Mouse (Mus musculus) heart, postnatal 10 days (tissue): ENCODE measurements around the gene Rp9. TPM values are rescaled to one million over a fixed set of nuclear protein-coding genes. Genes with fewer than 3 reads are reported as not detected.

ENCODE experiments used
- DNase-seq, 2 experiments: peaks; one replicate each; pipeline ENCODE4 v3.0.0; 2021
- intact Hi-C: fragments of 180-260 bp; cut with DNase I; formaldehyde crosslinking; loops from one replicate; pipeline ENCODE4 v1.15.1; 2025
- total RNA-seq, 2 experiments: library from RNA; stranded (reverse); gene quantifications; 2 replicates each; pipeline ENCODE4 v1.2.3; 2021

Gene Rp9
- total RNA-seq, result 10 to 100 TPM; 45.4 to 45.7 TPM

DNA sequence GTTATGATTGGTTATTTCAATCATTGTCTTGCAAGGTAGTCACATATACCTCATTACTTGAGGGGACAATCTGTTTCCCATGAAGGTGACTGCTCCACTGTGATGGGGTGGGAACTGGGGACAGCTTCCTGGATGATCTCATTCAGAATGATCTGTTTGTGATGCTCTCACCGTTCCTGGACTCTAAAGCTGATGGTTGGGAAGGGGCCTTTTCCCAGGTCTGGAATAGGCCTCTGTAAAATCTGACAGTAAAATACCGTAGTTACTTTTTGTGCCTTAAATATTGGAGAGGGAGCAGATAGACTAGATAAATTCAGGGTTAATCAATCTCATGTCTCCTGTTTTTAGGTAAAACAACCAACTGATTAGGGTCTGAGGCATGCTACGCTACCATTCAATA lies at the start of gene Rp9:
Gene Rp9, minus strand, starts transcription at position 101 of the 400 bp plus-strand sequence.
- intact Hi-C loops, result no loop called here
- no peak for DNase-seq

- intact Hi-C loops, result no loop called here
- peak; percentile 30 to 61 for DNase-seq
Observed at GRCm38 (mm10) chr9:22518394-22519041, 49.0 kb upstream of the Rp9 start.

- DNase-seq, result no peak
- intact Hi-C loops, result no loop called here
Observed at GRCm38 (mm10) chr9:22515076-22515475, 45.5 kb upstream of the Rp9 start.

DNA sequence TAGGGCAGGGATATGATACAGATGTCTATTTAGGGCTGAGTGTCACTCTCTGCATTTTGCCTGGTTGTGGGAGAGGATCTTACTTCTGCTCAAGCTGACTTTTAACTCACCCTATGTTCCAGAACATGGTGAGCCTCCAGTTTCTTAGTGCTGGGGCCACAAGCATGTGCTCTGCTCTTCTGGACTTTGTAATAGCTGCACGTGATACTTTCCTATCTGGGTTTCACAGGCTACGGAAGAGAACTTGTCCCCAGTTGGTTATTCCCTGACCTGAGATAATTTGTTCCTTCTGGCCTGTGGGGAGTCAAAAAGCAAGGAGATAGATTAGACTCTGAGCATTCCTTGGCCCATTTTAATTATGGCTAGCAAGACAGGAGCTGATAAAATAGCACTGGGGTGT lies 36.0 kb upstream of the Rp9 start:
- intact Hi-C loops, result no loop called here

DNA sequence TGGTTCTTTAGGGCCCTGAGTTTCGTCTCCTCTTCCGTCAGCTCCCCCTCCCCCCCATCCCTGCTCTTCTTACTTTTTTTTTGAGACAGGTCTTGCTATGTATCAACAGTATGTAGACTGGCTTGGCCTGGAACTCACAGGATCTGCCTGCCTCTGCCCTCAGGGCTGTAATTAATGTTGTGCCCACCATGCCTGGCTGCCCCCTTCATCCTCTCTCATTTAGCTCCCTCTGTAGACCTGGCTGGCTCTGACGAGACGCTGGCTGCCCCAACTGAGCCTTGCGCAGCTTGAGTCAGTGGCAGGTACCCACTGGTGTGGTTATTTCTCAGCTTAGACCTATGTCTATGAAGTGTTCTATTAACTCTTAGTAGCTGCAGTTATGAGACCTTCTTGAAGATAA lies 34.0 kb upstream of the Rp9 start:
- no peak for DNase-seq
- intact Hi-C loops, result no loop called here

More for the DNA sequence above, 36.0 kb upstream of the Rp9 start:
- no peak for DNase-seq

GRCm38 (mm10) chr9:22502972-22503371 lies 33.4 kb upstream of the Rp9 start:
- no peak for DNase-seq
- intact Hi-C loops, result no loop called here

DNA sequence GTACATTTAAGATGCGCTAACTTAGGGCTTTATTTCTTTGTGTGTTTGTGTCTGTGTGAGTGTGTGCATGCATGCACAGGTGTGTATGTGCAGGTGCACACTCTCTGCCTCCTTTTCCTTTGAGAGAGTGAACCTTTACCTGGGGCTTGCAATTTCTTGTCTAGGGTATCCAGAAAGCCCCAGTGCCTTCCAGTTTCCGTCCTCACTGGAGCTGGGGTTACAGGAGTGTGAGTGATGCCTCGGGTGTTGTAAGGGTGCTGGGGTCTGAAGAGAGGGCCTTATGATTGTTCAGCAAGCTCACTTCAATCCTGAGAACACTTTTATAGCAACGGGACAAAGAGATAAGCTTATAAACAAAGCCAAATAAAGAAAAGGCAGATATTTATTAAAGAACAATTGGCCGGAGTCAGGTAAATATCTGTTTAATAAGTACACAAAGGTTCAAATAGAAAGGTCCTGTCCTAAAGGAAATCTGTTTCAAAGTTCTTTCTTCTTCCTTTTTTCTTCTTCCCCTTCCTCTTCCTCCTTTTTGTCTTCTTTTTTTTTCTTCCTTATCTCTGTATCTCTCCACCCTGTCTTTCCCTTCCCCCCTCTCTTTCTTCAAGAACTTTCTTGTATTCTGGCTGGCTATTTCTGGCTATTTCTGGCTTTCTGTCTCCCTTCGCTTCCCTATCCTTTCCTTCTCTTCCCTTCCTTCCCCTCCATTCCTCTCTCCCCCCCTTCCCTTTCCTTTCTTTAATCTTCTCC lies 27.7 kb upstream of the Rp9 start:
- no peak for DNase-seq
- intact Hi-C loops, result no loop called here

DNA sequence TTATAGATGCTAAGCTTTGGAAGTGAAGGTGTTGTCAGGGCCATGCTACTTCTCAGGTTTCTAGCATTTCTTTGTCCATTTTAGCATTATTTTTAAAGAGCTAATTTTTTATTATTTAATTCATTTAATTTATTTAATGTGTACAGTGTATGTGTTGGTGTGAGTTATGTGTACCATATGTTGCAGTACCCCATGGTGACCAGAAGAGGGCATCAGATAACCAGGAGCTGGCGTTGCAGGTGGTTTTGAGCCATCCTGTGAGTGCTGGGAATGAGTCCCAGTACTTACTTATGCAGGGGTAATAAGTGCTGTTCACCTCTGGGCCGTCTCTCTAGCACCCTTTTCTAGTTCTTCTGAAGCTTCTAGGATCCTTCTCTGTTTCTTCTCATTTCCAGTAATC lies 25.6 kb upstream of the Rp9 start:
- intact Hi-C loops, result no loop called here
- DNase-seq, result no peak

GRCm38 (mm10) chr9:22494203-22494807 lies 24.8 kb upstream of the Rp9 start:
- intact Hi-C loops, result no loop called here
- DNase-seq, result no peak

- intact Hi-C loops, result no loop called here
- no peak for DNase-seq
Observed at GRCm38 (mm10) chr9:22488963-22489362, 19.4 kb upstream of the Rp9 start.

GRCm38 (mm10) chr9:22486211-22486610 lies 16.7 kb upstream of the Rp9 start:
- DNase-seq, result no peak
- intact Hi-C loops, result no loop called here

- no peak for DNase-seq
- intact Hi-C loops, result no loop called here
Observed at GRCm38 (mm10) chr9:22484562-22485308, 15.2 kb upstream of the Rp9 start.

DNA sequence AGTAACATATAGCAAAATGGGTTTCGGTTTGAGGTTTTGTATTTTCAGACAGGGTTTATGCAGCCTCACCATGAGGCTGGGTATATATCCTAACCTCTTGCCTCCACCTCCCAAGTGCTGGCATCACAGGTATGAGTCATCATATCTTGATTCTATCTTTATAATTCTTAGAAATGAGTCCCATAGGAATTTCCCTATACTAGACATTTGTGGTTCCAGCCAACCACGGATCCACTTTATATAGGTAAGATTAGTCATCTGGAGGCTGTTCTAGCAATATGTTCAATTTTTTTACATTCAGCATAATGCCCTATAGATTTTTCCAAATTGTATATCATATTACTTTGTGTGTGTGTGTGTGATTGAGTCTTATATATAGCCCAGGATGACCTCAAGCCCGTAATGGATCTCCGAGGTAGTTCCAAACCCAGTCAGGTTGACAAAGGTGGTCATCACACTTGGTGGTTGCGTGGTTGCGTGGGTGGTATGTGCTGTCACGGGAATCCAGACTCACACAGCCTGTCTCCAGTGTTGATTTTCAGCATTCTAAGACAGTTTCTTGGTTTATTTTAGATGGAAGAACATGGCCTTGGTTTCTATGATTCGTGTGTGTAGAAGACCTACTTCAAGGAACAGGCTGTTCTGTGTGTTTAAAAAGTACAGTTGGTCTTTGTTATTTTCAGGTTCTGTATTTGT lies 14.5 kb upstream of the Rp9 start:
- DNase-seq, result no peak
- intact Hi-C loops, result no loop called here

- no peak for DNase-seq
- intact Hi-C loops, result no loop called here
Observed at GRCm38 (mm10) chr9:22478946-22479345, 9.4 kb upstream of the Rp9 start.

DNA sequence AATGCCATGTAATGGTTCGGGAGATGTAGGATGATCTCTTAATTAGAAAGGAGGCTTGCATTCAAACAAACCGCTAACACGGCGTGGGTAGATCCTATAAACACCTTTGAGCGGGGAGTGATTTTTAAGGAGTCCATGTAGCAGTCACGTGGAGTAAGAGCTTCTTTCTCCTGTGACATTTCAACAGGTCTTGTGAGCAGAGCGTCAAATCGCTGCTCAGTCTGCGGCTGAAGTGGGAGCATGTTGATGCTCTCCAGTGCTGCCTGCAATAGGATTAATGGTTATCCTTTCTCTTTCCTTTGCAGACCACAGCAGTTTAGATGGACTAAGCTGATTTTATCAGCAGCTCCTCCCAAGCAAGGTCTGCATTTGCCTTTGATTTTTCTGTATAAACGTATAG lies 6.7 kb upstream of the Rp9 start:
- intact Hi-C loops, result no loop called here
- DNase-seq, result peak; percentile 20 to 22

GRCm38 (mm10) chr9:22475424-22475868 lies 5.9 kb upstream of the Rp9 start, which contains the start of gene Bbs9:
Gene Bbs9 (plus strand): TSS chr9:22475715.
- peak; percentile 93 to 95 for DNase-seq
- intact Hi-C loops, result no loop called here

GRCm38 (mm10) chr9:22468899-22469259 lies 664 bp downstream of the Rp9 start:
- no peak for DNase-seq

GRCm38 (mm10) chr9:22468170-22468898 lies 1.2 kb downstream of the Rp9 start:
- DNase-seq, result no peak
- intact Hi-C loops, result no loop called here

More at GRCm38 (mm10) chr9:22468899-22469259, 664 bp downstream of the Rp9 start:
- intact Hi-C loops, result no loop called here

- peak; percentile 68 to 71 for DNase-seq
- intact Hi-C loops, result no loop called here
Observed at GRCm38 (mm10) chr9:22467371-22468169, 2.0 kb downstream of the Rp9 start.
